Mouse (Mus musculus) left cerebral cortex, adult 11 months (tissue): ENCODE data around the gene Slco3a1.
"Not testable (repeated sequence)": the region's sequence is repeated elsewhere in the genome, so short reads cannot be mapped to it uniquely, and the experiment has no call there.

Experiments
- DNase-seq: peaks from one replicate; pipeline ENCODE4 v3.0.0; 2022; ENCODE audit warnings: low spot score

Slco3a1 gene

DNA sequence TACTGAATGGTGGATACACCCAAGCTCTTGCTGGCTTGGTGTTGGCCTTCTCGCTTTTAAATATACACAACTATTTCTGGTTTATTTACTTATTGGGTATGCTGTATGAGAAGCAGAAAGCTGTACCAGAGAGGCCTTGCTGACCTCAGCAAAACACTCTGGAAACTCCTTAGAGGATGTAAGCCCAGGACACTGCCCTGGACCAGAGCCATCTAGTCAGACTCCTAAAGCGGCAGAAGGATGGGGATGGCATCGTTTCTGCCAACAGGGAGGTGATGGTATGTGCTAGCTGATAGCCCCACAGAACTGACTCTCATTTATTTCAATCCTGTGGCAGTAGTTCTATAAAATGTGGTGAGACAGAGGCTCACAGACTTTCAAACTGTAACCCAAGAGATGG, 125.3 kb downstream of the Slco3a1 start:
- DNase-seq = no peak

DNA sequence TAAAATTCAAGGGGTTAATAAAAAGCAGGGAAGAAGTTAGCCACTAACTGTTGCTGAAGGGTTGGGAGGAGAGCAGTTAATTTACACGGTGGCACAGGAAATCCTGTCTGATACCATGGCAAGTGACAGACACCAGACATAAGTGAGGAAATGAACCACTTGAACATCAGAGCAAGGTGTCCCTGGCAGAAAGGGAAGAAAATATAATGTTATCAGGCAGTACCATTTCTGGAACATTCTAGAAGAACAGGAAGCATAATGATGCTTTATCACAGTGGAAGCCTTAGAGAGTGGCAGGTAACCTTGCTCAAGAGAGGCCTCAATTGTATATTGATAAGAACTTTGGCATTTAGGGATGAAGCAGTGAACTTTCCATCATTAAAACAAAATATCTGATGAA, 127.4 kb downstream of the Slco3a1 start:
- DNase-seq = no peak

DNA sequence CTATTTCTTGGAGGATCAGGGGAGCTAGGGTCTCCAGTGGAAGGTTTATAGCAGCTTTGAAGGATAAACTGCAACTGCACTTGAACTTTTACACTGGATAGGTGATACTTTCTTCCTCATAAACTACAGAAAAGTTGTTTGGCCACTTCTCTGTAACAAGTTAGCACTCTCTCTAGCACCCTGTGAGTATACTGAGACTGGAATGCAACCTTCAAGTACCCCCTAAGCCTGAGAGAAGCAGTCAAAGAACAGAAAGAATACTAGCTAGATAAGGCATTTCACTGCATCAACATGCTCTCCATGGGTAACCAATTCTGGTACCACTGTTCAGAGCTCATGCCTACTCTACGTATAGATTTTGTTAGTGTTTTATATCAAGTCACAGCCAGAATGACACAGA, 128.6 kb downstream of the Slco3a1 start:
- DNase-seq = no peak

DNA sequence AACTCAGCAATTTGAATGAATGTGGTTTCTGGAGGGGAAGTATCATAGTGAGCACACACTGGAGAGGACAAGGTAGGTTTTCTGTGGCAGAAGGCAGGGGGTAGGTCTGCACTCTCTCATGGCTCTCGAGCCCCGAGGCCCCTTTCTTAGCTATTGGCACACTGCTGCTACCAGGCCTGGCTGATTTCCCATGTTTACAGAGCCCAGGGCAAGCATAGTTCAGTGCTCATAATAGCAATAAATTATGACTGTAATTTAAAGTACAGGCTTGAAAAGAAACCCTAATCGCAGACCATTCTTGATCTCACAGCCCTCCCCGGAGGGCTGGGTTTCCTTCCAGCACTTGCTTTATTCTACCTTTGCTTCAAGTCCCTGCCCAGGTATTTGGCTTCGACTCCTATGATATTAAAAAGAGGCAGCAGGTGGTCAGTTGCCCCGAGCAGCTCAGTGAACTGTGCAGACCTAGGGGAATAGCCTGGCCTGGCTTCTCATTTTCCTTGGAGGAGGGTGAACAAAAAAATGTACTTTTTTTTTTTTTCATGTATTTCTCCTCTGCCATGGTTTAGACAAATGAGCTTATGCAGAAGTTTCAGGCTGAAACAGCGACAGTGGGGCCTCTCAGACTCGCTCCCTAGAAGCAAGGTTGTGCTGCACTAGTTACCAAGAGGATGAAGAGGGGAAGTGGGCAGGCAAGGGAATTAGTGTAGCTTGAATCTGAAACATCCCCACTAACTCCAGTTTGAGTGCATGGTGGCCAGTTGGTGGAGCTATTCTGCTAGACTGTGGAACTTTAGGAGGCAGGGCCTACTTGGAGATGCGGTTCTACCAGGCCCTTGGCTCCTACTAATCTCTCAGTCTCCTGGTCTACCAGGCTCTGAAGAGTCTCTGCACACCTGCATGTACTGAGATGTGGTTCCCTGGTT, 130.4 kb downstream of the Slco3a1 start:
- no peak for DNase-seq

- no peak for DNase-seq
These were observed 131.3 kb downstream of the Slco3a1 start for GRCm38 (mm10) chr7:74423316-74423715.

DNA sequence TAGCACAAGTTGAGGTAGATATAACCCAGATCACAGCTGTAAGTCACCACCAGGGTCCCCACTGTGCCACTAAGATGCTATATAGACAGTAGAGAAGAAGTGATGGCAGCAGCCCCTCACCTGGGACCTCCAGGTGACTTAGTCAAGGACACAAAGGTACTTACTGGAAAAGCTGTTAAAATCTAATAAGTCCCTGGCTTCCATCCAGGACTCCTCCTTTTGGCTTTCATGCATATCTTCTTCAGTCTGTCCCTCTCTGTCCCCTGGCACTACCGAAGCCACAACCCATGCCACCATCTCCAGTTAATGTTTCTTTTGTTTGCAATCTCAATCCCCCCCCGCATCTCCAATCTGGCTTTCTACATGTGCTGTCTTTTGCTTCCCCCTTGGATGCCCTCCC, 131.8 kb downstream of the Slco3a1 start:
- no peak for DNase-seq

- peak; percentile 24 for DNase-seq
These were observed 132.6 kb downstream of the Slco3a1 start for GRCm38 (mm10) chr7:74422002-74422401.

DNA sequence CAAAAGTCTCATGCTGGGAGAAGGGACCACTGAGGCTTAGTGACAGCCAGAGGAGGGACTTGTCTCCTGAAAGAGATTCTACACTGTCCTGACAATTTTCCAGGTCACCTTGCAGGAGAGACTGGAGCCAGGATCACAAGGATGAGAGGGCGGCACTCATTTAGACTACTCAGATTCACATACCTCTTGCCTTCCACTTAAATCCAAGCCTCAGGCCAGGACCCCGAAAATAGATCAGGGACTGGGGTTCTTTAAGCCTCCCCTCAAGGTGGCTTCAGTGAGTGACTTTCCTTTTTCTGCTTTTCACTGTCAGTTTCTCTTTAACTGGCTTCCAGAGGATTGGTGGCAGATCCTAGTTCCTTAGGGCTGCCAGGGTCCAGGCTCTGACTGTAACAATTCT, 133.0 kb downstream of the Slco3a1 start:
- no peak for DNase-seq

GRCm38 (mm10) chr7:74419706-74420105, 134.9 kb downstream of the Slco3a1 start:
- DNase-seq = no peak

DNA sequence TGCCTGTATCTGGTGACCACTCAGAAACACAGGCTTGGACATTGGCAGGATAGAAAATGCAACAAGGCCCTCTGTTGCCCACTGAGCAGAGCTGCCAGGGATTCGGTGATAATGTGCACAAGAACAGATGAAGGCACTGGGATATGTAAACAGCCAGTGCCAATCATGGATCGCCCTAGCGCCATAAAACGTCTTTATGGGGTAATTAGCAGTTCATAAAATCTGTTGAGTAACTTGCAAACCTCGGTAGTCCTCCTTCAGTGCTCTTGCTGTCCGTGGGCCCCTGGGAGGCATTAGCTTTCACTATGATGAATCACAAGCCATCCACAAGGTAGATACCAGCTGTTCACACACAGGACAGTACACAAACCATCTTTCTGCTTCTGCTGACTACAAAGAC, 137.6 kb downstream of the Slco3a1 start:
- DNase-seq = no peak

- no peak for DNase-seq
These were observed 139.3 kb downstream of the Slco3a1 start for GRCm38 (mm10) chr7:74415241-74415640.

- DNase-seq = no peak
These were observed 140.6 kb downstream of the Slco3a1 start for GRCm38 (mm10) chr7:74413738-74414716.

DNA sequence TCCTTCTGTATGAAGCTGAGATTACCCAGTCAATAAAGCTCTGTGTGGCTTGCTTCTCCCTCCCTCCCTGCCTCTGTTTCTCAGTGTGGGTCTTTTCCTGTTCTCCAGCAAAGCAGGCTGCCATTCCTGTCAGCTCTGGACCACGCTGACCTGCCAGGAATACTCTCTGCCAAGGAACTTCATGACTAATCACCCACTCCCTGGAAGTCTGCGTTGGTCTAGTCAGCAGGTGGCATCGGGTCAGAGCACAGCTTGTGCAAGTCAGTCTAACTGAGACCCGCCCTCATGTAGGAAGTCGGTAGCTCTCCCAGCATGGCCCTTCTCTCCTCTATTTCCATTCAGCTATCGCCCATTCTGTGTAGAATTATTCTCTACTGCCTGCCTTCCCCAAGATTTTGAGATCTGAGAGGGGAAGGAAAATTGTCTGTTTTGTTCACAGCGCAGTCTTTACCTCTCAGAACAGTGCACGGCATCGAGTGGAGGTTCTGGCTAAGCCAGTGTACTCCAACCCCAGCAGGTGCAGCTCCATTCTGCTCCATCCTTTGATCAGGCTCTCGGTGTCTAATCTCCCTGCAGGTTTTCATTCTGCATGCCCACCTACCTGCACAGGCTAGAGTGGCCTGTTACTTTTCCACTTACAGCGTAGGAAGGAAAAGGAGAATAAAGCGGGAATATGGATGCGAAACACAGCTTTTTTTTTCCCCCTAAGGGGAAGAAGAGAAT, 145.8 kb downstream of the Slco3a1 start:
- DNase-seq = no peak

GRCm38 (mm10) chr7:74407851-74408250, 146.7 kb downstream of the Slco3a1 start:
- not testable (repeated sequence) for DNase-seq

- DNase-seq = no peak
These were observed 154.9 kb downstream of the Slco3a1 start for GRCm38 (mm10) chr7:74399729-74400128.

DNA sequence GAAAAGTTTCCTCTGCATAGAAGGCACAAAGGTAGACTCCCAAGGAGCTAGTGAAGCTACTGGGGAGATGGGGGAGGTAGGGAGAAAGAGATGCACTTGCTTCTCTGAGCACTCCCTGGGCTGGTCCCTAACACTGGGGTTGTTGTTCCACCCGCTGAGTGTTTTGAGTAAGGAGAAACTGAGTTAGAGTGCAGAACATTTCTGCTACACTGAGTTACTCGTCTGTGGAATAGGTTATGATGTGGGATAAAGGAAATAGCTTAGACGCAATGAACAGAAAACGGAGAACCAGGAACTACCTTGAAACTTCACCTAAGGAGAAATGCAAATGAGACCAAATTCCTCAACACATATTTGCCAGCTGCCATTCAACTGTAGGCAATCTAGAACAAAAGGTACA, 155.4 kb downstream of the Slco3a1 start:
- DNase-seq = no peak

DNA sequence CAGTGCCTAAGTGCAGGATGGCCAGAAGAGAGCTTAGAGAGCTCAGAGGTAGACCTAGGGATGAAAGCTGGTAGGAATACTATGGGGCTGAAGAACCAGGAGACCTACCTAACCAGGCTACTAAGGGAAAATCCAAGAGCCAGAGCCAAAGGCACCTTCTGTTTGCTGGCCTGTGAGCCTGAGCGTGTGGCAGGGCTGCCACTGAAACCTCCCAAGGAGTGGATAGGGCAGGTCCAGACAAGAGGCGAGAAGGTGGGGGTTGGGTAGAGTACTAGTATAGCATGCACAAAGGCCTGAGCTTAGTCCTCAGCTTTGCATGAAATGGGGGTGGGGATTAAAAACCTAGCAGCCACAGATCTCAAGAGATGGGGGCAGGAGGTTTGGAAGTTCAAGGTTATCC, 156.3 kb downstream of the Slco3a1 start:
- DNase-seq = no peak

GRCm38 (mm10) chr7:74391451-74391873, 163.1 kb downstream of the Slco3a1 start:
- DNase-seq = no peak

- DNase-seq = no peak
These were observed 165.0 kb downstream of the Slco3a1 start for GRCm38 (mm10) chr7:74389570-74389969.

GRCm38 (mm10) chr7:74386257-74386656, 168.3 kb downstream of the Slco3a1 start:
- no peak for DNase-seq

DNA sequence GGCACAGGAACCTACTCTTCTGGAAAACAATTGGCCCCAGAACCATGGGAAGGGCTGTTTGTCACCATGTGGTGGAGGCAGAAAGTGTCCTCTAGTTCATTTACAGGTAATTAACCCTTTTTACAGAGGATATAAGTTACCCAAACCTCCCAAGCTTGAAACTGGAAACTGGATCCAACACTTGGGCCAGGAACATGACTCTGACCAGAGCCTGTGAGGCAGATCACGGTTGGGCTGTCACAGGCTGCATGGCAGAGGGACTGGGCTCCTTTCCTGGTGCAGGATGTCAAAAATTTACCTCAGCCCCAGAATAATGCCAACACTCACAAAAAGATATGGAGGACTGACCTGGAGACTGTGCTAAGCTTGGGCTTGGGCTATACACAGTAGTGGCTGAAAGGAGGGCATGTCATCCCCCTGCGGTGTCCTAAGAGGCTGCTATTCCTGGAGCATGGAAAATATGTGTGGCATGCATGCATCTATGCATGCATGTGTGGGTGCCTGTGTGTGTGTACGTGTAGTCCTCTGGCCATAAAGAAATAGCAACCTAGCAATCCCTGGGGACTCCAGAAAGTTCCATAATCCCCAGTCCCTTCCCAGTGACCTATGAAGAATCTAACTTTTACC, 171.4 kb downstream of the Slco3a1 start:
- no peak for DNase-seq

GRCm38 (mm10) chr7:74382286-74382685, 172.3 kb downstream of the Slco3a1 start:
- DNase-seq = no peak
